Mouse (Mus musculus) brain, embryonic 18.5 days (tissue): ENCODE measurements around the gene Polr2b.

Experiments
- DNase-seq: peaks from one replicate; pipeline ENCODE4 v3.0.0-alpha.2; 2012; ENCODE audit warnings: low read depth, low spot score

The Polr2b gene

DNA sequence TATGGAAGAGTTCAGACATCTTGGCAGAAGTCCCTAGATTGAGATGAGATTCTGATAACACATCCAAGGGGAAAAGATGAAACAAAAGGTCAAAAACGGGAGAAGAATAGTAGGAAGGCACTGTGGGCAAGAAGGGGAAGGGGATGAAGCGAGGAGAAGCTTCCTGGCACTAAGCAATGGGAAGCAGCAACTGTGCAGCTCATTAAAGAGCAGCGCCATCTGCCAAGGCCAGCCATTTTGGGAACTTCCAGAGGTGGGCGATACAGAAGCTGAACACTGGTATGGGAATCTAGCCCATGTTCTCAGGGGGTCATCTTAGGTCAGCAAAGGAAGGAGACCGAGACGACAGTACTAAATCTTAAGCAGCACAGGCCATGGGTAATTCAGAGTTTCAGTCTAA, 53.7 kb downstream of the Polr2b start:
- no peak for DNase-seq

DNA sequence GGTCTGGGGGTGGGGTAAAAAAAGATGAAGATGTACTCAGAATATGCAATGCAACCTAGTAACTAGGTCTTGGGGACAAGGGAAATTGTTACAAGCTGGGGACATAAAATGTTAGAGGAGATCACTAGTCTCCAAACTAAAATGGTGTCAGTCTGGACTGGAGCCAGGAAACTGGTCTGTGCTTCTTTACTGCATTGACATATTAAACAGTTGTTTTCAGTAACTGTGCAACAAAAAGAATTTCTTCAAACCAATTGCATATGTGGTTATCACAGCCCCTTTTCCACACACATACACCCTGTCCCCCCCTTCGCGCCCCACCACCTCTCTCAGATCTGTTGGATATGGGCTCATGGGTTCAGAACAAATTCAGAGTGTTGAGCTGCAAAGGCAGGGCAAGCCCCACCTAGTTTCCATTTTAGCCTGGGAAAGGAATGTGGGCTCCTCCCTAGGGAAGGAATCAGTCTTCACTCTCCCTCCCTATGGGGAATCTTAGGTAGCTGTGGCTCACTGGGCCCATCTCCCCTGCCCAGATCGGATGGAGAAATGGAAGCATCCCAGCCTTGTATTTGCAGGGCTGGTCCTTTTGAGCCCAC, 54.6 kb downstream of the Polr2b start:
- no peak for DNase-seq

DNA sequence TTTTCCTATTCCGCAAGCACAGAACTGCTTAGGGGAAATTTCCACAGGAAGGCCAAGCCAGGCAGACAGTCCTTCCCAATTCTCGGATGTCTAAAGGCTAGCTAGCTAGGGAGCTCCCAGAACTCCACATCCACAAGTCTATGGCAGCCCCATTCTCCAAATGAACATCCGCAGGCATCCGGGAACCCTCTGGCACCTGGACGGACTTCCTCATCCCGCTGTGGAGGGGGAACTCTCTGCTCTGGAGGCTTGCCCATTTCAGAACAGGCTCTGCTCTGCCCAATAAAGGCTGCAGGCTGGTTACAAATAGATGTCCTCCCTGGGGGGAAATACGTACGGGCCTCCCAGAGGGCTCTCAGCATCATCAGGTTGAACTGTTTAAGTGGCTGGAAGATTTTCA, 56.4 kb downstream of the Polr2b start:
- DNase-seq, result no peak

DNA sequence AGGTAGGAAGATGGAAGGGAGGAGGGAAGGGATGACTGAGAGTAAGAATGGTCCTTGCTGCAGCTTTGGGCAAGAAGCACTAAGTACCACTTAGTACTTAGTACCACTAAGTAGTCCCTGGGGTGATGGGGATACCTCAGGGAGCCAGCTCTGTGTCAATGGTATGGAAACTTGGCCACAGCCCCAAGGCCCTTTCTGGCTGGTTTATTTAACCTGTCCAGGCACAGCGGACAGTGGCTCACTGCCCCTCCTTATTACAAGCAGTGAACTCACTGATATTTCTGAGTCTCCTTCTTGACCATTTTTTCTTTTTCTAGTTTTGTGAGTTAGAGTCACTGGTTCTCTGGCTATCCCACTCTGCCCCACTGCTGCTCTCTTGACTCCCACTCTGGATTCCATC, 57.2 kb downstream of the Polr2b start:
- no peak for DNase-seq

DNA sequence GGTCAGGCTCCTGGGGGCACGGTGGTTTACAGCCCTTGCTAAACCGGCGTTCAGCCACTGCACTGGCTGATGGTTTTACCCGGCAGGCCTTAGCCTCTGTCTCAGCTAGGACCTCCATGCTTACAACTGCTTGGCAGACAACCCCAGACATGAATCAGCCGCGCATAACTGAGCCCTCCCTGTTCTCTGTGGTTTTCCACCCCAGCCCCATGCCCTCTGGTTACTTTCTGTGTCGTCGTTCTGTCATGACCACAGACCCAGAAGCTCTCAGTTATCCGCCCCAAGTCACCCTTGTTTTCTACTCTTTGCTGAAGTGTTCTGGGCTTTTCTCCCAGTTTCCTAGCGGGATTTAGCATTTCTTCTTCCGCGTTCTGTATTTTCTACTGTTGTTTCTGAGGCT, 57.7 kb downstream of the Polr2b start:
- no peak for DNase-seq

DNA sequence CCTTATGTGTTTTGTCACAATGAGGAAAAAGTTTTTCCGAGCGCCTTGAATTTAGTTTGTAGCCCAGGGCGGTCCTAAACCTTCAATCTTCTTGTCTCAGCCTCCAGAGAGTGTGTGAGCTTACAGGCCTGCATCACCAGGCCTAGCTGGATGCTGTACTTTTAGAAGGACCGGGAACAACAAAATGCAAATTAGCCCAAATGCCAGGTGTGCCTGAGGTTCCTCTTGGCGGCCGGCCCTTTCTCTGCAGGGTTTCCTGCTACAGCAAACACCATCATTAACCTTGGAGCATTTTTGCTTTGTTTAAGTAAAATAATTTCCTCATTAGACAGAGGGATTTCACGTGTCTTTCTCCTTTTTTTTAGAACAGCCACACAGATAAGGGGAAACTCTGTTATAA, 58.2 kb downstream of the Polr2b start:
- no peak for DNase-seq

DNA sequence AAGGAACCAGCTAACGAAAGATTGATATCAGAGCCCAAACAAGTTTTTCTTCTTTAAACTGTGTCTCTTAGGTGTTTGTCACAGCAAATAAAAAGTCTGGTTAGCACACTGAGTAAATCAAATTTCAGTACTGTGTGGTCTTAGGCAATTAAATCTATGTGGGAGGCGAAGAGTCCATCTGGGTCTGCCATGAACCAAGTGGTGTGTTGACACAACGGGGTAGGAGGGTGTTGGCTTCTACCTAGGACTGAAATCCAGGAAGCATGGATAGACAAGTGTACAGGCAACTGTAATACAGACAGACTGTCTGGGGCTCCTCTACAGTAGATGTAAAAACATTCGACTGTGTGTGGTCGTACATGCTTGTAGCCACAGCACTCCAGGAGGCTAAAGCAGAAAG, 59.4 kb downstream of the Polr2b start:
- DNase-seq, result no peak

DNA sequence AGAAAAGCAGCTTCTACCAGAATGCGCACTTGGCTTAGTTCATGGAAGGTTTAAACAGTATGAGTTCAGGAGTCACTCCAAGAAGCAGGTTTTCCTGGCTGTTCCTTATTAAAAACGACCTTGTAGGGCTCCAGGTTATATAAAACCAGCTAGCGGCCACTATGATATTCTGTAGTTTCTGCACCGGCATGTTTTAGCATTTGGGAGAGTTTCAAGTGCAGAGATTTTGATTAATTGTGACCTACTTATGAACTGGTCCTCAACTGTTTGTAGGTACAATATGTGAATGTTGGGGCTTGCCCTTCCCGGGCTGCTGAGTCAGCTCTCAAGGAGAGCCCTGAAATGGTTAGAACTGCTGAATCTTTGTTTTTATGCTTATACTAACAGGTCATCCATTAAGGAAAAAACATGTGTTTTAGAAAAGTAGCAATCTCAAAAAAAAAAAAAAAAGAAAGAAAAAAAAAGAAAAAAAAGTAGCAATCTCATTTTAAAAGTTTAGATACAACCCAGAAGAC, 60.5 kb downstream of the Polr2b start:
- DNase-seq, result no peak

DNA sequence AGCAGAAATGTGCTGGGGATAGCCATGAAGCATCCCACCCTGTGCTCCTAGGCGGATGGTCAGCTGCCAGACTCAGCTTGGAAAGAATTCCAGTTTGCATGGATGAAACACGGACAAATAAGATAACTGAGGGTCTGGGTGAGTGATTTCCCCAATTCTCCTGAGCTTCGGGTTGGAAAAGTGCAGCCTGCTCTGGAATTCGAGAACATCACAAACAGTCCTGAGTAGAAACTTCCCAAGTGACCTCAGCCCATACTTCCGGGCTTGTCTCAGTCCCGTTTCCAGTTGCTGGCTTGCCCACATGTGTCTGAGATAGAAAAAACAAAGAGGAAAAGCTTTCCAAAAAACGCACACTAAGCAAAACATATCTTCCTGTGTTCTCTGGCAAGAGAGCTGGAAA, 62.3 kb downstream of the Polr2b start:
- no peak for DNase-seq

DNA sequence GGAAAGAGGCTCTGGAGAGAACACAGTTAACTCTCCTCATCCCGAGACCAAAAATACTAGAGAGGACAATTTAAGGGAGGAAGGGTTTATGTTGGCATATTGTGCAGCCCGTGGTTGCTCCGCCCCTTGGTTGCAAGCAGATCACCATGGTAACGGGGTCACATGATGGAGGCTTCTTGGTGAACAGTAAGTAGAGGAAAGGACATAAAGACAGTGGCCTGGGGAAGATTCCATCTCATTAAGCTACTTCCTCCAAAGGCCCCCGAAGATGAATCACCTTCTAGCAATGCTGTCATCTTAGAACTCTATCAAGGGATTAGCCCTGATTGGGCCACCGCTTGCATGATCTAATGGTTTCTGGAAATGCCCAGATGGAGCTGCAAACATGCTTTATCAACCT, 62.8 kb downstream of the Polr2b start:
- DNase-seq, result no peak

DNA sequence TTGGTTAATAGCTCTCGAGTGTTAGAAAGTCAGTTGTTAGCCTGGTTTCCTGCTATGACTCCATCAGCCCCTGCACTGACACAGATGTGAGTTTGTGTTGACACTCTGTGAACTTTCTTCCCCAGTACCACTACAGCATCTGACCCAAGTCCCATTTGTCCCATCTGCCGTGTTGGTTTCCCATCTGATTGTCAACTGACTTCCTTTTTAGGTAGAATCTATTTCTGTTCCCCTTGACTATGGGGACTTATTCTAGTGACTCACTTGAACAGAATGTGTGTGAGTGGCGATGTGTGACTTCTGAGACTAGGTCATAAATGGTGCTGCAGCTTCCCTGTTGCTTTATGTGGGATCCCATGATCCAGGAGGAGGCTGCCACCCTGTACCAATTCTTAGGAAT, 65.0 kb downstream of the Polr2b start:
- DNase-seq, result no peak

DNA sequence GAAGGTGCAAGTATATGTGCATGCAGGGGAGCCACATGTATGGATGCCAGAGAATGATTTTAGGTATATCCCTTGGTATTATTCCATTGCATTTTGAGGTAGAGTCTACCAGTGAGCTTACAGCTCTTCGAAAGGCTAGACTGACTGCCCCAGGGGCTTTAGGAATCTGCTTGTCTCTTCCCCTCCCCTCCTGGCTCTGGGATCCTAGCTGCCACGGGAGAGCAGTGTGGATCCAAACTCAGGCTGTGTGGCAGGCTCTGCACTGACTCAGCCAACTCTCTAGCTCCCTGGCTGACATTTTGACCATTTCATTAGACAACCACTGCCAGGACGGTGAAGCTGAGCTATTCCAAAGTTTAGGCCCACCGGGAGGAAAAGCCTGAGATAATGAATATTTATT, 65.6 kb downstream of the Polr2b start:
- no peak for DNase-seq

DNA sequence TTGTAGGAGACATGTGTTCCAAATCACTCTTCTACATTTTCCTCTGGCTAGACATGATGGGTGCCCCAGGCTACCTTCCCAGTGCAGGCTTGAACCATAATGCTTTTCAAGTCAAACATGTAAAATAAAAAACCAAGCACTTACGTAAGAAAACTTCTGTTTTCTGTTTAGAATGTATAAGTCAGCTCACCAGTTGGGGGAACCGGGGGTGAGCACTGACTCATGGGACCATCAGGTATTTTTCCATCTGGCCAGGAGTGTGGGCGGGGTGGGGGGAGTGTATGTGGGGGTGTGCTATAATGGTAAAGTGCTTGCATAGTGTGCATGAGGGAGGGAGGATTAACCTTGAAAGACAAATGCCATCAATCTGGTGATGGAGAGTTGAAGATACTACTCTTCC, 68.1 kb downstream of the Polr2b start:
- no peak for DNase-seq

DNA sequence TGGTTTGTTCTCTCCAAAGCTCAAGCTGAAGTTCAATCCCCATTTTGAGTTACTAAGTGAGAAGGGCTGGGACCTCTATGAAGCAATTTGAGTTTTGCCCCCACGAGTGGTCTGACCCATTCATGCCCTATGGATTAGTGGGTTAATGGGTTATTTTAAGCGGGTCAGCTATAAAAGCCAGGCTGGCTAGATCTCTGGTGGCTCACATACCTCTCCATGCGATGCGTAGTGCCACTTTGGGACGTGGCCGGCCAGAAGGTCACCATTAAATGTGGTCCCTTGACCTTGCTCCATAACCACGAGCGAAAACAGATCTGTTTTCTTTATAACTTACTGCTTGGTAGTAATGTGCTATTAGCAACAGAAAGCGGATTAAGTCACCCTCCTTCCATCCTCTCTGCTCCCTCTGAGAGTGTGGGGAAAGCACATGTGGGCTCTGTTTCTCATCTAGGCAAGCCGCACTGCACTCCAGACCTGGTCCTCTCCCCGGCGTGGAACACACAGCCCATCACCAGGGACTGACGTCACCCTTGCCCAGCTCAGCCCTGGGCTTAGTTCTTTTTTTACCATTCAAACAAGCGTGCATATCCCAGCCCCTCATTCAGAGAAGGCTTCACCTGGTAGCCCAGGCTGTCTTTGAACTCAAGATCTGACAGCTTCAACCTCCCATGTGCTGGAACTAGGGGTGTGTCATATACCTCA, 69.6 kb downstream of the Polr2b start:
- no peak for DNase-seq

DNA sequence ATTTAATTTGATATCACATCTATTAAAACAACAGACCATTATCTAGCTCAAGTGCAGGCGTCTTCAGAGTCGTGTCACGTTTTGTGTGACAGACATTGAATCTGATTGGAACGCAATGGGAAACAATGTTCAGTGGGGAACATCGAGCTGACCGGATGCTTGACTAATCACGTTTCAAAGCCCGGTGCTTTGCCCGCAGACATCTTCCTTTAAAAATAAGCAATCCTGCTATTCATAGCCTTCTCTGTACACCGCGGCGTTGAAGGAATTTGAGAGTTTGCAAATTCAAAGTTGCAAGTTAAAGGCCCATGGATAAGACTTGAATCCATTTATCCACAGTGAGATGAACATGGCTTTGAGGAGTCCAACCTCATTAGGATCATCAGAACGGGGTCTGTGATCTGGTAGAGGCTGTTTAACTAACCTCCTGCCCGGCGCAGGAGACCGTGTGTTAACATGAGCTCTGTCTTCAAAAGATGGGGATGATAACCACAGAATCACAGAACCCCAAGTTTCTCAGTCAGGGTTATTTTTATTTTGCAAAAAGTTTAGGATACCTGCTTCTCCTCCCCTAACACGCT, 70.5 kb downstream of the Polr2b start:
- no peak for DNase-seq

DNA sequence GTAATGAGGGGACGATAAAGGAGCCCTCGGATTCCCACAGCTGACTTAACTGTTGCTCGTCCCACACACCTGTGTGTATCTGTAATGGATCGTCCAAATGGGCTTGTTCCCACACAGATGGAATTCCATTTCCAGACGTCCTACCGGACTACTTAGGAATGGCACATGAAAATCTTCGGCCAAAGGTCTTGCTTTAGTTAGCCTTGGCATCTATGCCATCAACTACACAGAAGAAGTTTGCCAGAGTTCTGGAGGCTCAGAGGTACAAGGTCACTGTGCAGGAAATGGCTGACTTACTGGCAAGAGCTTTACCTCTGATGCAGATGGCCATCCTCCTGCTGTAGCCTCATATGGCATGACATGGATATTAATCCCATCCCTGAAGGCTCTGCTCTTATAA, 71.3 kb downstream of the Polr2b start:
- no peak for DNase-seq

DNA sequence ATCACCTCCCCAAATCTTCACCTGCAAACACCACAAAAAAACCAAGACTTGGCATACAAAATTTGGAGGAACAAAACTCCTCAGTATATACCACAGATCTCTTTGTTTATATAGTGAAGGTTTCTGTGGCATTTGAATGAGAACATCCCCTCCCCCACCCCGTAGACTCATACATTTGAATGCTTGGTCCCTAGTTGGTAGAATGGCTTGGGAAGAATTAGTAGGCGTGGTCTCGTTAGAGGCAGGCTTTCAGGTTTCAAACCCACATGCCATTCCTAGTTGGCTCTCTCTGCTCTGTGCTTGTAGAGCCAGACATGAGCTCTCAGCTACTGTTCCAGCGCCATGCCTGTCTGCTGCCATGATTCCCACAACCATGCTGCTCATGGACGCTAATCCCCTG, 71.7 kb downstream of the Polr2b start:
- DNase-seq, result no peak

DNA sequence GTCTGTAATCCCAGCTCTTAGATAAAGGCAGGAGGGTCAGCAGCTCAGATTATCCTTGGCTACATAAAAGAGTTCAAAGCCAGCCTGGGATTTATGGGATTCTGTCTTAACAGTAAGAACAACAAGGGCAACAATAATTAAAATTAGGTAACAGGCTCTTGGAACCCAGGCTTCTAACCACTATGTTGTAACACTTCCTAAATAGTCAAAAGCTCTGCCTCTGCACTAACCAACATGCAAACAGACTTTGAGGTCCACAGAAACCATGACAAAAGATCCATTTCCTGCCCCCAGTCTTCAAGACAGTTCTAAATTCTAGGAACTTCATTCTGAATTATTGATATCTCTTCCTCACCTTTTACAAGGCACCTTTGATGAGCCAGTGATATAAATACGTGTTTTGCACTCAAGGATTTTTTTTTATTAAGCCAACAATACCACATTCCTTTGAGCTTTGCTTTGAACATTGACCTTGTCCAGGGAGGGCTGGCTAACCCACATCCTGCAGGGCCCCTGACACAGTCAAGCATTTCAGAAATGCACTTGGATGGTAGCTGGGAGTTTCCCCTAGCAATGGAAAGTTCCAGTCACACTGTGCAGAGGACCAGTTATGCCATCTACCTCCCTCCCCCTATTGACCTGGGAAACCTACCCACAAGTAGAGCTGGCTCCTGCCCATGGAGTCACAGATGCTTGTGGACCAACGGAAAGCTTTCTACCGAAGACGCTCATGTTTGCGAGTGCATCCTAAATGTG, 74.0 kb downstream of the Polr2b start:
- no peak for DNase-seq

DNA sequence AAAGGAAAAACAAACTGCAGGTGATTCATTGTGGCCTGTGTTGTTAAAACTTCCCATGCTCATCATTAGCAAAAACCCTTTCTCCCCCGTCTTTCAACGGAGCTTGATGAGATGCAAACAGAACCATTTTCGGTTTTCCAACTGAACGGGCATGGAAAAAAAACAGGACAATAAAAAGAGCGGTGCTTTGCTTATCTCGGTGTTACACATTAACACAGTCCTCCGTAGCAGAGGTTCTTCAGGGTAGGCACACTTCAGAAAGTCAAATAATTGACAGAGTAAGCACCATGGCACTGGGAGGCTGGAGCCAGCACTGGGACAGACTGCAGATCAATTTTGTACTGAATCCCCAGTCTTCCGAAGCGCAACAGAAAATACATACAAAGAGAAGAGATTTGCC, 74.8 kb downstream of the Polr2b start:
- DNase-seq, result no peak

DNA sequence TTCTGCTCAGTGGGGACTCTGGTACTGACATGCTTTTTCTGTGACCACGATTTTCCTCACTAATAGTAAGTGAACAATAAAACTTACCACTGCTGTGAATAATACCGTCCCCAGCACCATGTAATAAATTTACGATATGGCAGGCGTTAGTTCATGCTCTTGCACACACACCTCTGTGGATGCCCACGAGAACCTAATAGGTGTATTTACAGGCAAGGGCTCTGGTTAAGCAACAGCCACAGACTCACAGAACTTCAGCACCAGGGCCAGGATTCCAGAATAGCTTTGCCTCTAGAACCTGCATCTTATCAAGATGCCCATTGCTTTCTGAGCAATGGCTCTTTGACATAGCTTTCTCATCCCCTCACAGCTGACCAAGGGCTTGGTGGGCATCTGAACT, 75.3 kb downstream of the Polr2b start:
- DNase-seq, result no peak

DNA sequence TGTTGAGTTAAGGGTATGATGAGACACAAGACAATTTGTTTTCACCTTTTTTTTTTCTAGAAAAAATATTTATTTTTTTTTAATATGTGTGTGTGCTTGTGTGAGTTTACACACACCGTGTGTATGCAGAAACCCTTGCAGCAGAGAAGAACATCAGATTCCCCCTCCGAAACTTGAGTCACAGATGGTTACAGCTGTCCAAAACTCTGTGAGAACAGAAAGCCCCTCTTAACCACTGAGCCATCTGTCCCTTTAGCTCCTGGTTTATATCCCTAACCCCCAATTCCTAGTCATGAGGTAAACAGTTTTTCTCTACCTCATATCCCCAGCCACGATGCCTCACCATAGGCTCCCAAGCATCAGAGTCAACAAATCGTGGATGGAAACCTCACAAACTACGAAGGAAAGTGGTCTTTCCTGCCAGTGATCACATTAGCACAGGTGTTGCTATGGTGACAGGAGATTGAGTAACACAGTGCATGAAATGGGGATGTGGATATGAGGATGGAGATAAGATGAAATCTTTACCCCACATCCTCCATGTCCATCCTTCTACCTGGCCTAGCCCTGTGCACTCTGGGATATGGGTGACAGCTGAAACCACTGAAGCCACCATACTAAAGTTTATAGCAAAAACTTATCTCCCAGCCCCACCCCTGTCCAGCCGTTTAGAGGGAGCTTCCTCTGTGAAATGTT, 76.1 kb downstream of the Polr2b start:
- DNase-seq, result no peak
